Mouse (Mus musculus) gastrocnemius, postnatal 36 days (tissue): Measurements from ENCODE around the gene Scgb3a1. TPM values are rescaled to one million over a fixed set of nuclear protein-coding genes. Genes with fewer than 3 reads are reported as not detected.
A peak's percentile ranks its signal among the peaks of the same experiment; 100 is the strongest.

Source experiments
- DNase-seq, 2 experiments: peaks; one replicate each; pipeline ENCODE4 v3.0.0; 2022
- intact Hi-C: fragments of 180-260 bp; cut with DNase I; formaldehyde crosslinking; loops from one replicate; pipeline ENCODE4 v1.15.1; 2025
- total RNA-seq, 2 experiments: library from RNA; stranded (reverse); gene quantifications; 2 replicates each; pipeline ENCODE4 v1.2.3; 2021

The Scgb3a1 gene
- total RNA-seq, 2 experiments from 2014 or later: not detected

- intact Hi-C loops: no loop called here
- no peak for DNase-seq
These were observed 7.9 kb upstream of the Scgb3a1 start for GRCm38 (mm10) chr11:49655501-49655900.

- DNase-seq: no peak
- intact Hi-C loops: no loop called here
These were observed 5.3 kb upstream of the Scgb3a1 start for GRCm38 (mm10) chr11:49658065-49658464.

GRCm38 (mm10) chr11:49658791-49659469 lies 4.5 kb upstream of the Scgb3a1 start:
- no peak for DNase-seq
- intact Hi-C loops: no loop called here

GRCm38 (mm10) chr11:49659470-49659799 lies 4.0 kb upstream of the Scgb3a1 start:
- DNase-seq: no peak
- intact Hi-C loops: no loop called here

- no peak for DNase-seq
- intact Hi-C loops: no loop called here
These were observed 1.1 kb upstream of the Scgb3a1 start for GRCm38 (mm10) chr11:49662292-49662780.

- DNase-seq: no peak
- intact Hi-C loops: no loop called here
These were observed 1.1 kb downstream of the Scgb3a1 start for GRCm38 (mm10) chr11:49664262-49665140.

GRCm38 (mm10) chr11:49665462-49665861 lies 2.1 kb downstream of the Scgb3a1 start:
- intact Hi-C loops: no loop called here
- no peak for DNase-seq

- no peak for DNase-seq
- intact Hi-C loops: no loop called here
These were observed 10.0 kb downstream of the Scgb3a1 start for GRCm38 (mm10) chr11:49673433-49673832.

- DNase-seq: no peak
- intact Hi-C loops: no loop called here
These were observed 21.0 kb downstream of the Scgb3a1 start for GRCm38 (mm10) chr11:49684237-49684973.

GRCm38 (mm10) chr11:49695013-49695412 lies 31.6 kb downstream of the Scgb3a1 start:
- intact Hi-C loops: no loop called here
- no peak for DNase-seq

GRCm38 (mm10) chr11:49695695-49696094 lies 32.3 kb downstream of the Scgb3a1 start:
- no peak for DNase-seq
- intact Hi-C loops: no loop called here

- no peak for DNase-seq
- intact Hi-C loops: no loop called here
These were observed 33.1 kb downstream of the Scgb3a1 start for GRCm38 (mm10) chr11:49696472-49696871.

GRCm38 (mm10) chr11:49697779-49698178 lies 34.4 kb downstream of the Scgb3a1 start:
- intact Hi-C loops: no loop called here
- DNase-seq: no peak

- intact Hi-C loops: no loop called here
- DNase-seq: no peak
These were observed 35.7 kb downstream of the Scgb3a1 start for GRCm38 (mm10) chr11:49699079-49699478.

GRCm38 (mm10) chr11:49702014-49702413 lies 38.6 kb downstream of the Scgb3a1 start:
- DNase-seq: no peak
- intact Hi-C loops: no loop called here

GRCm38 (mm10) chr11:49704804-49705203 lies 41.4 kb downstream of the Scgb3a1 start:
- no peak for DNase-seq
- intact Hi-C loops: no loop called here

GRCm38 (mm10) chr11:49707834-49708233 lies 44.4 kb downstream of the Scgb3a1 start:
- no peak for DNase-seq
- intact Hi-C loops: no loop called here

- intact Hi-C loops: loop anchor here (5.0 kb wide), 1 partner anchor 58 kb away; no protein-coding TSS in a partner anchor
- DNase-seq: no peak
These were observed 47.3 kb downstream of the Scgb3a1 start for GRCm38 (mm10) chr11:49710664-49711063.

GRCm38 (mm10) chr11:49711981-49712554 lies 48.7 kb downstream of the Scgb3a1 start:
- intact Hi-C loops: loop anchor here (5.0 kb wide), 1 partner anchor 60 kb away; no protein-coding TSS in a partner anchor
- no peak for DNase-seq

- intact Hi-C loops: loop anchor here (5.0 kb wide), 1 partner anchor 60 kb away; no protein-coding TSS in a partner anchor
These were observed 49.3 kb downstream of the Scgb3a1 start, which contains the start of gene Cnot6 for GRCm38 (mm10) chr11:49712555-49713335. TSS of gene Cnot6 (minus strand) at chr11:49712723.

More at GRCm38 (mm10) chr11:49712555-49713335, 49.3 kb downstream of the Scgb3a1 start, which contains the start of gene Cnot6:
- peak; percentile 94 to 98 for DNase-seq
